In the genomic region with DNA sequence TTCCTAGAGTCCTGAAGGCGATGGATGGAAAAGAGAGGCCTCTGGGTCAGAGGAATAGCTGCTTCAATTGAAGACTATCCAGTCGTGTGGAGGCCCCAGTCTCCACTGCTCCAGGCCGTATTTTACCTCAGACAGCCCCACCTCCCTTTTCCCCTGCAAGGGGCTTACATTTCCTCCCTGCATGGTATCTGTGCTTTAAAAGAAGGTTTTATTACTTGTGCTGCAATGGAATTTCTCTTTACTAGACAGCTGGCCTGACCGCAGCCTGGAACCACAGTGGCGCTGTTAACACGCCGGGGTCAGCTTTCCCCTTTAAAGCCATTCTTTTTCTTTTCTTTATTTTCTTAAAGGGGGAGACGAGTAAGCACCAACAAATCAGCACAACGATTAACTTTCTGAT, we compare ENCODE assay signal across 11 mouse cellular contexts.
DNase-seq lines count a peak whose midpoint lies in the region; ATAC-seq and TF ChIP-seq lines count a peak whose summit lies in the region.
"Had no signal": no experiment of that assay in that cellular context is flagged by ENCODE, and none has a peak within 500 bp of the region (broad histone marks: within the 10 kb centered on the region; RNA-seq: fewer than 3 reads in every experiment).

No protein-coding gene starts in this region.

- TF ChIP-seq CTCF in kidney, adult 2 months (conservative IDR thresholded peaks at IDR 0.05; ENCODE audit: insufficient read depth, insufficient read length, low read depth, low read length): no peak

- peak; percentile 85 for ATAC-seq in kidney, embryonic 15.5 days (replicated peaks; ENCODE audit: low FRiP score)
- no peak for ATAC-seq in neural tube, embryonic 15.5 days (ENCODE audit: low FRiP score)
- ATAC-seq in hindbrain, embryonic 13.5 days (ENCODE audit: low FRiP score): no peak
- ATAC-seq in neural tube, embryonic 12.5 days (ENCODE audit: low FRiP score, low read depth): no peak
- no peak for ATAC-seq in forebrain, embryonic 14.5 days
- ATAC-seq: inflammation-experienced regulatory T-cells, adult 6 months; lung, postnatal 0 days had no signal

- no peaks in the 10 kb centered on the region for H3K9me3 ChIP-seq in kidney, embryonic 15.5 days (replicated peaks)
- no peaks in the 10 kb centered on the region for H3K9me3 ChIP-seq in neural tube, embryonic 15.5 days (replicated peaks)
- H3K9me3 ChIP-seq in hindbrain, embryonic 13.5 days: no peaks in the 10 kb centered on the region
- H3K9me3 ChIP-seq in neural tube, embryonic 12.5 days: no peaks in the 10 kb centered on the region
- H3K9me3 ChIP-seq in forebrain, embryonic 14.5 days (replicated peaks; ENCODE audit: control insufficient read depth, low read length): no peaks in the 10 kb centered on the region

- no peaks in the 10 kb centered on the region for H3K36me3 ChIP-seq in kidney, embryonic 15.5 days
- no peaks in the 10 kb centered on the region for H3K36me3 ChIP-seq in kidney, adult 2 months (ENCODE audit: control insufficient read depth, insufficient read depth, low read length)
- no peaks in the 10 kb centered on the region for H3K36me3 ChIP-seq in neural tube, embryonic 15.5 days
- H3K36me3 ChIP-seq in hindbrain, embryonic 13.5 days: no peaks in the 10 kb centered on the region
- H3K36me3 ChIP-seq in neural tube, embryonic 12.5 days: no peaks in the 10 kb centered on the region
- H3K36me3 ChIP-seq in forebrain, embryonic 14.5 days (ENCODE audit: control insufficient read depth, insufficient read depth, low read length): no peaks in the 10 kb centered on the region

- TF ChIP-seq POLR2A in kidney, adult 2 months (IDR thresholded peaks at IDR 0.05; ENCODE audit: low read depth, low read length): no peak

- H3K4me3 ChIP-seq in kidney, embryonic 15.5 days (replicated peaks): no peak overlapping the region
- no peak overlapping the region for H3K4me3 ChIP-seq in kidney, adult 2 months (ENCODE audit: insufficient read depth, low read depth, low read length)
- no peak overlapping the region for H3K4me3 ChIP-seq in neural tube, embryonic 15.5 days (replicated peaks)
- no peak overlapping the region for H3K4me3 ChIP-seq in hindbrain, embryonic 13.5 days
- H3K4me3 ChIP-seq in neural tube, embryonic 12.5 days: no peak overlapping the region
- no peak overlapping the region for H3K4me3 ChIP-seq in forebrain, embryonic 14.5 days (ENCODE audit: low read depth, low read length)

- H3K27me3 ChIP-seq in kidney, embryonic 15.5 days: peaks cover 28% of the 10 kb centered on the region
- no peaks in the 10 kb centered on the region for H3K27me3 ChIP-seq in kidney, adult 2 months (replicated peaks; ENCODE audit: control insufficient read depth, insufficient read depth, low read length)
- H3K27me3 ChIP-seq in neural tube, embryonic 15.5 days (replicated peaks): peaks cover 52% of the 10 kb centered on the region
- peaks cover 50% of the 10 kb centered on the region for H3K27me3 ChIP-seq in hindbrain, embryonic 13.5 days
- 0 out of 2 replicates have a peak, but pooled peaks cover 14% of the 10 kb centered on the region for H3K27me3 ChIP-seq in neural tube, embryonic 12.5 days (replicated peaks)
- peaks cover 11% of the 10 kb centered on the region; the same call in 1 of the 2 replicates for H3K27me3 ChIP-seq in forebrain, embryonic 14.5 days (replicated peaks; ENCODE audit: control insufficient read depth, insufficient read depth, low read length)

- H3K4me2 ChIP-seq in kidney, embryonic 15.5 days: 0 out of 2 replicates have a peak overlapping the region, but pooled peaks have one; percentile 14
- no peak overlapping the region for H3K4me2 ChIP-seq in neural tube, embryonic 15.5 days
- H3K4me2 ChIP-seq in hindbrain, embryonic 13.5 days: no peak overlapping the region
- H3K4me2 ChIP-seq in neural tube, embryonic 12.5 days (replicated peaks): 0 out of 2 replicates have a peak overlapping the region, but pooled peaks have one; percentile 2
- no peak overlapping the region for H3K4me2 ChIP-seq in forebrain, embryonic 14.5 days (ENCODE audit: low read length)

- DNase-seq in kidney, adult 2 months: no peak
- DNase-seq in neural tube, embryonic 10.5 days (ENCODE audit: extremely low spot score, low spot score): peak; percentile 52
- no peak for DNase-seq in layer of hippocampus, adult 9-11 months
- DNase-seq in forebrain, embryonic 14.5 days (ENCODE audit: low spot score): no peak
- DNase-seq: cerebellum, adult 2 months had no signal

- H3K4me1 ChIP-seq in kidney, embryonic 15.5 days: peaks cover 39% of the 10 kb centered on the region
- no peaks in the 10 kb centered on the region for H3K4me1 ChIP-seq in kidney, adult 2 months (ENCODE audit: control insufficient read depth, insufficient read depth, low read length)
- peaks cover 39% of the 10 kb centered on the region for H3K4me1 ChIP-seq in neural tube, embryonic 15.5 days
- H3K4me1 ChIP-seq in hindbrain, embryonic 13.5 days (replicated peaks): peaks cover 71% of the 10 kb centered on the region
- peaks cover 57% of the 10 kb centered on the region for H3K4me1 ChIP-seq in neural tube, embryonic 12.5 days
- H3K4me1 ChIP-seq in forebrain, embryonic 14.5 days (ENCODE audit: control insufficient read depth, insufficient read depth, low read length): peaks cover 46% of the 10 kb centered on the region

- 0 out of 2 replicates have a peak overlapping the region, but pooled peaks have one; percentile 30 for H3K27ac ChIP-seq in kidney, embryonic 15.5 days
- no peak overlapping the region for H3K27ac ChIP-seq in kidney, adult 2 months (ENCODE audit: insufficient read depth, low read depth, low read length)
- no peak overlapping the region for H3K27ac ChIP-seq in neural tube, embryonic 15.5 days (replicated peaks)
- H3K27ac ChIP-seq in hindbrain, embryonic 13.5 days: 0 out of 2 replicates have a peak overlapping the region, but pooled peaks have one; percentile 44
- H3K27ac ChIP-seq in neural tube, embryonic 12.5 days: no peak overlapping the region
- H3K27ac ChIP-seq in forebrain, embryonic 14.5 days (ENCODE audit: low read depth, low read length): no peak overlapping the region

- WGBS in kidney, embryonic 15.5 days: 12% methylated on average over 9 of the region's 9 CpGs
- 73% methylated on average over 9 of the region's 9 CpGs for WGBS in kidney, adult 2 months
- WGBS in neural tube, embryonic 15.5 days: 22% methylated on average over 9 of the region's 9 CpGs
- 16% methylated on average over 9 of the region's 9 CpGs for WGBS in hindbrain, embryonic 13.5 days
- 3% methylated on average over 9 of the region's 9 CpGs for WGBS in neural tube, embryonic 12.5 days
- WGBS in forebrain, embryonic 14.5 days: 36% methylated on average over 9 of the region's 9 CpGs

- no peak overlapping the region for H3K9ac ChIP-seq in kidney, embryonic 15.5 days
- H3K9ac ChIP-seq in neural tube, embryonic 15.5 days (replicated peaks): no peak overlapping the region
- H3K9ac ChIP-seq in hindbrain, embryonic 13.5 days: no peak overlapping the region
- H3K9ac ChIP-seq in neural tube, embryonic 12.5 days: no peak overlapping the region
- H3K9ac ChIP-seq in forebrain, embryonic 14.5 days (ENCODE audit: low read length): no peak overlapping the region

Comparison
In these comparisons a context has a peak if more than half of its experiments do, and no peak if none do; other contexts are left out.
1. H3K27ac ChIP-seq: peak in kidney, embryonic 15.5 days (single experiment) and hindbrain, embryonic 13.5 days (single experiment); none in kidney, adult 2 months (single experiment), neural tube, embryonic 15.5 days (single experiment), neural tube, embryonic 12.5 days (single experiment) and forebrain, embryonic 14.5 days (single experiment).
2. H3K4me2 ChIP-seq: peak in kidney, embryonic 15.5 days (single experiment) and neural tube, embryonic 12.5 days (single experiment); none in neural tube, embryonic 15.5 days (single experiment), hindbrain, embryonic 13.5 days (single experiment) and forebrain, embryonic 14.5 days (single experiment).